8 mouse cellular contexts compared by ENCODE assay signal in the genomic region with DNA sequence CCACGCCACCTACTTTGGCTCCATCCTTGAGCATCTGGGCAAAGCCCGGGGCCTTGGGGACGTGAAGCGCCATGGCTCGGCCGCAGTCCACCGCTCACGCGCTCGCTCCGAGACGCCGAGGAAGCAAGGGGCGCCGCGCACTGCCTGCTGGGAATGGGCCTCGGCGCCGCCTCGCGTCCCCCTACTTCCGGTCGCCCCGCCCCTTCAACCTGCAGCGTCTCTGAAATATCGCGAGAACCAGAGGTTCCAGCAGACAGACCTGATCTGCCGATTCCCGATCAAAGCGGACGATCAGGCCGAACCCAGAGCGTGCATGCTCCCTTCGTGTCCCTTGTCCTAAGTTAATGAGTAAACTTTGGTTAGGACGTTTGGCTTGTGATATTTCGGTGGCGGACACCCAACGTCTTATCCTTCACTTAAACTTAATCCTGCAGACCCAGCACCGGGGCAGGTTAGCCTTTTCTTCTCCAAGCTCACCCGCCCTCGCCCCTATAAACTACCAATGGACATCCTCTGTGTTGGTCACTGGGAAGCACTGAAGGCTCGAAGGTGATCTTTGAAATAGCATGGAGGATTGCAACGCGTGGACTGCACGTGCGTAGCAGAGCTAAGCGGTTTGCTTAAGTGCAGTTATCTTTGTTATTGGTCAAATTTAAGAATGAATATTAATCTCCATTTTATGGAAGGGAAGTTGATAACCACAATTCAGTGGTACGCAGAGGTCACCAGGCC. TPM values are rescaled to one million over a fixed set of nuclear protein-coding genes. Genes with fewer than 3 reads are reported as not detected.
DNase-seq lines count a peak whose midpoint lies in the region; ATAC-seq lines count a peak whose summit lies in the region.

TSS of gene Cct8 (minus strand) at position 158 of the 732 bp plus-strand sequence.

- ATAC-seq in megakaryocyte progenitor cell, adult 5-6 weeks (replicated peaks; ENCODE audit: poor library complexity): peak; percentile 97

- DNase-seq in adipocyte (ENCODE audit: low spot score): peak; percentile 99
- peak; percentile 98 for DNase-seq in embryo, embryonic 10 days (ENCODE audit: low spot score)
- DNase-seq in gastrocnemius, postnatal 10 days: peak; percentile 95
- peak; percentile 98 for DNase-seq in induced T-regulatory cell, adult 2 months (ENCODE audit: low read depth)
- peak; percentile 90 to 96 for DNase-seq in left cerebral cortex, adult 9 months (ENCODE audit: low spot score in 2 of 2)
- DNase-seq in right cerebral cortex, postnatal 14 days: peak; percentile 96
- DNase-seq in urinary bladder, postnatal 36 days (ENCODE audit: low spot score in 2 of 2): peak; percentile 93 to 97

RNA-seq across cellular contexts. Expression of gene Cct8, which starts in this region (rescaled TPM):
- 100 to 1,000 TPM; 163 to 164 TPM for total RNA-seq in gastrocnemius, postnatal 10 days (2021)
- total RNA-seq in megakaryocyte progenitor cell, adult 5-6 weeks (2015): 335 and 348 TPM in 2 replicates
- 660 and 918 TPM in 2 replicates for total RNA-seq in megakaryocyte progenitor cell, adult 5-6 weeks (2017)

Comparison
In these comparisons a context has a peak if more than half of its experiments do, and no peak if none do; other contexts are left out.
1. Peak in every context shown above with its lines: DNase-seq and ATAC-seq.